Mouse (Mus musculus) thymus, postnatal 4 days (tissue): Measurements from ENCODE around the gene Kif24.

ENCODE experiments used
- DNase-seq: peaks from one replicate; pipeline ENCODE4 v3.0.0; 2021

The Kif24 gene

GRCm38 (mm10) chr4:41481601-41482017, 16.9 kb upstream of the Kif24 start:
- DNase-seq, result no peak

DNA sequence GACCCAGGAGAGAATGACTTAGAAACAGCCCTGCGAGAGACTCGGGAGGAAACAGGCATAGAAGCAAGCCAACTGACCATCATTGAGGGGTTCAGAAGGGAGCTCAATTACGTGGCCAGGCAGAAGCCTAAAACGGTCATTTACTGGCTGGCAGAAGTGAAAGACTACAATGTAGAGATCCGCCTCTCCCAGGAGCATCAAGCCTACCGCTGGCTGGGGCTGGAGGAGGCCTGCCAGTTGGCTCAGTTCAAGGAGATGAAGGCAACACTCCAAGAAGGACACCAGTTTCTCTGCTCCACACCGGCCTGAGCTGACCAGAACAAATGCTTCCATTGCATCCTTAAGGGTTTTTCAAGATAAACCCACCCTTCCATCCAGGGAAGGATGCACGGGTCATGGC, 15.6 kb upstream of the Kif24 start:
- DNase-seq, result no peak

GRCm38 (mm10) chr4:41479456-41479804, 14.7 kb upstream of the Kif24 start:
- no peak for DNase-seq

GRCm38 (mm10) chr4:41478751-41479455, 14.2 kb upstream of the Kif24 start:
- peak; percentile 20 for DNase-seq

DNA sequence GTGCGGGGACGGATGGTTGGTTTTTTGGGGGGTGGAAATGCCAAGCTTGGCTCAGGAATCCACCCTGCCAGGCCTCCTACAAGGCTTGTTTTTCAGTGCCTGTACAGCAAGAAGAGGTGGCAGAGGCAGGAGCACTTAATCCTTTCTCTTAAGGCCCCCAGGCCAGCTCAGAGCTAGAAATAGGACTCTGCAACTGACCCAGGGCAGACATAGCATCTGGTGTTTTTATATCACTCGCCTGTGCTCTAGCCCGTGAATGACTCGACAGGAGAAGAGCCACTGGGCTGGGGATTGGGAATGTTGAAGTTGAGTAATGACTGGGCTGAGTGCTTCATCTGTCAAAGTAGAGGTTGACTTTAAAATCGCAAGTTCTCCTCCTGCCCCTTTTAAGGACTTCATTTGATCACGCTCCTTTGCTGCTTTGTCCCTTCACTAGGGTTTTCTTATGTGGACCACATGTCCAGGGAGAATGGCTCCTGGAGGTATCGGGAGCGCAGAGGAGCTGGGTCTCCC, 13.0 kb upstream of the Kif24 start:
- no peak for DNase-seq

- DNase-seq, result no peak
Measured at GRCm38 (mm10) chr4:41471384-41471689, 6.7 kb upstream of the Kif24 start.

DNA sequence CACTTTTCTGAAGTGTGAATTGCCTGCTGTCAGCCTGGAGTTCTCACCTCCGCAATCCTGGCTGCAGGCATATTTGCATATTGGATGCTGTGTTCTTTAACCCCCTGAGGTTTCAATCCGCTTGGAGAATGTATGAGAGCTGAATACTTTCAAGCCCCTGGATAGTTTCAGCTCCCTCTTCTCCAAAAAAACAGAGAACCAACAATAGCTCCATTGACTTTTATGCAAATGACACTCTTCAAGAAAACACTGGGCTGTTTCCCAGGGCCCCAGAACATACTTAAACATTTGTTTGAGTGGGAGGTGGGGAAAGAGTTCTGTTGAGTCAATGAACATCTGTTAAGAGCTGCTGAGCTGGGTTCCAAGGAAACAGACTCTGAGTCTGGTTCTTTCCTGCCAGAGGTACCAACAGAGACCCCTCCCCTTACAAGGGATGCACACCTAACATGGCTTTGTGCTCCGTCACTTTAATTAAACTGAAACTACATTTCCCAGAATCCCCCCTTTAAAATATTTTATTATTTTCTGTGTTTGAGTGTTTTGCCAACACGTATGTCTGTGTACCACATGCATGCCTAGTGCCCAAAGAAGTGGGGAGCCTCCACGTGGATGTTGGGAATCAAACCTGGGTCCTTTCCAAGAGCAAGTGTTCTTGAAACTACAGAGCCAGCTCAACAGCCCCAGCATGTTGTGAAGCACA, 6.1 kb upstream of the Kif24 start:
- no peak for DNase-seq

DNA sequence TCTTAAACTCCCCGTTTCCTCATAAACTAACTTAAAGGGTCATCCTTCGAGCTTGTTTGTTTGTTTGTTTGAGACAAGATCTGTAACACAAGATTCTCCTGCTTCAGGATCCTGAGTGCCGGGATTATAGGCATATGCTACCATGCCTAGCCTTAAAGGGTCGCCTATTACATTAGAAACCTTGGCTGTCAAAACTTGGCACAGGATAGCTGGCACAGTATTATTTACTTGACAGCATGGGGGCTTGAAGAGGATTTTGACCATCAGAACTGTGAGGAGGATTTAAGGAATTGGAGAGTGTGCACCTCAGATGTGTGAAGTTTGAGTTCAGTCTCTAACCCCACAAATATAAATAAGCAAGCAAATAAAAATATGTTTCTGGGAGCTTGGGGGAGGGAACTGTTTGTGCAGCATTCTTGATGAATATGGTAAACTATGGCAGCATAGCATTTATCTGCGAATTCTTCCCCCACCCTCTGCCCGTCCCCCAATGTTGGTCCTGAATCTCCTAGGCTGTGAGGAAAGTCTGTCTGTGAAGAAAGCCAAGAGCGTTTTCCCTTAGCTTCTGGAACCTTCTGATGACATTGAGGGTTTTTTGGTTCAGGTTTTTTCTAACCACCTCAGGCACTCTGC, 5.5 kb upstream of the Kif24 start:
- no peak for DNase-seq

GRCm38 (mm10) chr4:41469199-41469598, 4.5 kb upstream of the Kif24 start:
- no peak for DNase-seq

- DNase-seq, result peak; percentile 47
Measured at GRCm38 (mm10) chr4:41468396-41469080, 3.9 kb upstream of the Kif24 start.

- no peak for DNase-seq
Measured at GRCm38 (mm10) chr4:41465287-41465665, 589 bp upstream of the Kif24 start.

DNA sequence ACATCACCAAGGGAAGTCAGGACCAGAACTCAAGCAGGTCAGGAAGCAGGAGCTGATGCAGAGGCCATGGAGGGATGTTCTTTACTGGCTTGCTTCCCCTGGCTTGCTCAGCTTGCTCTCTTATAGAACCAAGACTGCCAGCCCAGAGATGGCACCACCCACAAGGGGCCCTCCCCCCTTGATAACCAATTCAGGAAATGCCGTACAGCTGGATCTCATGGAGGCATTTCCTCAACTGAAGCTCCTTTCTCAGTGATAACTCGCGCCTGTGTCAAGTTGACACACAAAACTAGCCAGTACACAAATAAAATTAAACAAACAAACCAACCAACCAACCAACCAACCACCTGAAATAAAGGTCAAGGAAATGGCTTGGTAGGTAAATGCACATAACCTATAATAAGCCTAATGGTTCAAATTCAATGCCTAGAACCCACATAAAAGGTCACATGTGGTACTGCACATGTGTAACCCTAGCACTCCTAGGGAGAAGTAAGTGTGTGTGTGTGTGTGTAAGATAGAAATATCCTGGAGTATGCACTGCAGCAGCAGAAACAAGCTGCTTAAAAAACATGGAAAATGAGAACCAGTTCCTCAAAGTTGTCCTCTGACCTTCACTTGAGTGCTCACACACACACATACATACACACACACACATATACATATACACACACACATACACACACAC, 1.5 kb downstream of the Kif24 start:
- peak; percentile 48 for DNase-seq

DNA sequence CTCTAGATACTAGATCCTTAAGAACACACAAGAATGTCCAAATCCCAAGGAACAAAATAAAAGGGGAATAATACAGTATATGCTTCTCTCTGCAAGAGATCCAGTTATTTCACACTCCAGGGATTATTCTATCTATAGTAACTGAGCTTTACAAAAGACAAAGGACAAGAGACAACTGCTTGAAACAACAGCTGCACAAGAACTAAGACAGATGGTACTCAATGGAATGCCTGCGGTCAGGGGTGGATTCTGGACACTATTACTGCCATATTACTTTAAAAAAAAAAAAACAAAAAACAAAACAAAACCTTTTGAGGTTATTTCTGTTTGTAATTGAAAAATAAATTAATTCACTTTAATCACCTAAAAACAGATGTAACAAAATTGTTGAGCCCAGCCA, 4.0 kb downstream of the Kif24 start:
- DNase-seq, result no peak

- no peak for DNase-seq
Measured at GRCm38 (mm10) chr4:41447595-41447994, 17.1 kb downstream of the Kif24 start.

DNA sequence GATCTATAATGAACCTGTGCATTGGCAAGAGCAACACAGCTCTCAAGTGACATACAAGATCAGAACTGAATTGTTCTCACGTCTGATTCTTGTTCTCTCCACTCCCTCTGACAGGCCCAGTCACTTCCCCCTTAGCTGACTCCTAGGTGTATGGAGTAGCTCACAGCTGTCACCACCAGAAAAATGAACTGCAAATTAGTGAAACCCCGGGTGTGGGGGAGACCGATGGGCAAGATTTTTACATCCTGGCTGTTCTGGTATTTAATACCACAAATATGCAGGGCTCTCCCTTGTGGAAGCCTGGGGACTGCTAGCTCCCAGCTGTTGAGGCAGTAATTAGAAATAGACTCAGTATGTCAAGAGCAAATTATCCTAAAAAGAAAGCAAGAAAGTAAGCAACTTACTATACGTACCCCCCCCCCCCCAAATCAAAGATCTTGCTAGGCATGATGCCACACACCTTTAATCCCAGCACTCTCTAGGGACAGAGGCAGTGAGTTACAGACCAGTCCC, 21.8 kb downstream of the Kif24 start:
- no peak for DNase-seq

GRCm38 (mm10) chr4:41438931-41439330, 25.8 kb downstream of the Kif24 start:
- no peak for DNase-seq

DNA sequence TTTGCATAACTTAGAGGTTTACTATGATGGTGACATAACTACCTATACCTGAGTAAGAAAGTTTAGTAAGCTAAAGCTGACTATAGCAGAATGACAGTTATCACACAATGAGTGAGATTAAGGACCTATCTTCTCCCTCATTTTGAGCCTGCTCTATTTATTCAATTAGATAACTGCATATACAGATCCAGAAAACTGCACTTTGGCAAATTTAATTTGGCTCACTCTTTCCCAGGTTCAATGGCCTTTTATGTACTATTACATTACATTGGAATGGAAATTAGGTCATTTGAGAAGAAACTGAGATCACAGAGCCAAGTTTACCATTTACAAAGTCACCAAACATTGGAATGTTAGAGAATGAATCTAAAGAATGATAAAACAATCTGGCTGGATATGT, 47.7 kb downstream of the Kif24 start:
- no peak for DNase-seq

- no peak for DNase-seq
Measured at GRCm38 (mm10) chr4:41409341-41409740, 55.3 kb downstream of the Kif24 start.

- DNase-seq, result no peak
Measured at GRCm38 (mm10) chr4:41407353-41407752, 57.3 kb downstream of the Kif24 start.

- no peak for DNase-seq
Measured at GRCm38 (mm10) chr4:41406597-41406996, 58.1 kb downstream of the Kif24 start.

GRCm38 (mm10) chr4:41401573-41401972, 63.1 kb downstream of the Kif24 start:
- DNase-seq, result no peak

DNA sequence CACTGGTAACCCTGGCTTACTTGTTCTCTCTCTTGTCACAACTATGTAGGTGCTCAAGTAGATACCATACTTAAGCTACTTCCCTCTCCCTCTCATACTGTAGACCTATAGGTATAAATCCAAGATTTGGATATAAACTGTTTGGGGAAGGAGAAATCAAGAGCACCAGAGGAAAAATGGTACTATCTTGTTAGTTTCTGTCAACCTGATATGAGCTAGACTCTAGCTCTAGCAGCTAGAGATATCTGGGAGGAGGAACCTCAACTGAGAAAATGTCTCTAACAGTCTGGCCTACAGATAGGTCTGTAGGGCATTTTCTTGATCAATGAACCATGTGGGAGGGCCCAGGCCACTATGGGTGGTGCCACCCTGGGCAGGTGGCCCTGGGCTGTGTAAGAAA, 63.5 kb downstream of the Kif24 start:
- no peak for DNase-seq

GRCm38 (mm10) chr4:41399904-41400303, 64.8 kb downstream of the Kif24 start:
- DNase-seq, result no peak
